Mouse (Mus musculus) liver, embryonic 15.5 days (tissue): Measurements from ENCODE around the gene Atp2a1. TPM values are rescaled to one million over a fixed set of nuclear protein-coding genes. Genes with fewer than 3 reads are reported as not detected.
A peak's percentile ranks its signal among the peaks of the same experiment; 100 is the strongest.

Experiments used
- ATAC-seq: fragments of 200-750 bp; cut with Nextera tagmentation; 2 replicates; pipeline ENCODE4 v1.8.0; 2017; ENCODE audit warnings: moderate number of reproducible peaks, mild to moderate bottlenecking, moderate library complexity; ENCODE audit not compliant: insufficient read depth
- H3K27ac ChIP-seq: fragments of 300-500 bp; sonication (generic); replicated peaks from 2 replicates; pipeline ENCODE4 v1.5.1; 2015; ENCODE audit warnings: mild to moderate bottlenecking, inconsistent platforms
- H3K27me3 ChIP-seq: fragments of 300-500 bp; sonication (generic); 2 replicates; pipeline ENCODE4 v1.6.1; 2015; ENCODE audit warnings: mild to moderate bottlenecking, inconsistent platforms
- H3K36me3 ChIP-seq: fragments of 300-500 bp; sonication (generic); replicated peaks from 2 replicates; pipeline ENCODE4 v1.6.1; 2015; ENCODE audit warnings: moderate library complexity, mild to moderate bottlenecking, inconsistent platforms
- H3K4me1 ChIP-seq: fragments of 300-500 bp; sonication (generic); replicated peaks from 2 replicates; pipeline ENCODE4 v1.6.1; 2015; ENCODE audit warnings: inconsistent platforms
- H3K4me2 ChIP-seq: fragments of 300-500 bp; sonication (generic); 2 replicates; pipeline ENCODE4 v1.6.1; 2015; ENCODE audit warnings: moderate library complexity, mild to moderate bottlenecking, inconsistent platforms
- H3K4me3 ChIP-seq: fragments of 300-500 bp; sonication (generic); replicated peaks from 2 replicates; pipeline ENCODE4 v1.5.1; 2015; ENCODE audit warnings: mild to moderate bottlenecking, inconsistent platforms
- H3K9ac ChIP-seq: fragments of 300-500 bp; sonication (generic); 2 replicates; pipeline ENCODE4 v1.6.1; 2015; ENCODE audit warnings: moderate library complexity, mild to moderate bottlenecking, inconsistent platforms
- H3K9me3 ChIP-seq: fragments of 300-500 bp; sonication (generic); replicated peaks from 2 replicates; pipeline ENCODE4 v1.6.1; 2016; ENCODE audit warnings: inconsistent platforms
- WGBS: fragments of 180-500 bp; shearing (Covaris S2); methylation state at CpG from one replicate; pipeline ENCODE4 v1.1.7; 2015; ENCODE audit warnings: mixed read lengths; ENCODE audit not compliant: insufficient replicate concordance; 5-methylcytosine and 5-hydroxymethylcytosine counted together
- polyA plus RNA-seq: library from polyadenylated mRNA; unstranded; fragments of >200 nt; fragmentation: Nextera tagmentation; extraction: Ambion mirVana; gene quantifications from 2 replicates; pipeline ENCODE4 v1.2.1, GENCODE M21; 2015

Gene Atp2a1
- polyA plus RNA-seq: 9.8 and 16.5 TPM in 2 replicates

DNA sequence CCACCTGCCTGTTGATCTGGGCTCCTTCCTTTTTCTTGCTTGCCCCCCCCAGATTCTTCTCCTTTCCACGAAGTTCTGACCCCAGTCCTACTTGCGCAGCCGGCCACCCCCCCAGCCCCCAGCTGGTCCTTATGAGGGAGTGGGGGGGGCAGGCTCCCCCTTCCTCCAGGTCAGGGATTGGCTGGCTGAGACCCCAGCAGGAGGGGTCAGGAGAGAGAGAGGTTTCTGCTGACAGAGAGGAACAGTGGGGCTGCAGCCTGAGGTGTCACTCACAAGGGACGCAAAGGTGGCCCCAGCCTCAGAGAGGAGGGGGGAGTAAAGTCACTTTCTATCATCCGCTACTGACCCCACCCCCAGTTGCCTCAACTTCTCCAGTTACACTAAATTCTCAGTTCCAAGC lies at the start of gene Atp2a1:
TSS of gene Atp2a1 (minus strand) at position 105 of the 400 bp plus-strand sequence.
- Histone ChIP-seq H3K9me3 (no peaks in the 10 kb centered on the region), H3K9ac (no peak within 1 kb of the TSS), H3K4me1 (peaks cover 37% of the 10 kb centered on the region), H3K27me3 (no peaks in the 10 kb centered on the region), H3K36me3 (peaks cover 17% of the 10 kb centered on the region), H3K4me2 (no peak within 1 kb of the TSS), H3K27ac (no peak within 1 kb of the TSS), H3K4me3 (no peak within 1 kb of the TSS)
- 64% methylated on average over 5 of the region's 5 CpGs for WGBS
- no peak for ATAC-seq

DNA sequence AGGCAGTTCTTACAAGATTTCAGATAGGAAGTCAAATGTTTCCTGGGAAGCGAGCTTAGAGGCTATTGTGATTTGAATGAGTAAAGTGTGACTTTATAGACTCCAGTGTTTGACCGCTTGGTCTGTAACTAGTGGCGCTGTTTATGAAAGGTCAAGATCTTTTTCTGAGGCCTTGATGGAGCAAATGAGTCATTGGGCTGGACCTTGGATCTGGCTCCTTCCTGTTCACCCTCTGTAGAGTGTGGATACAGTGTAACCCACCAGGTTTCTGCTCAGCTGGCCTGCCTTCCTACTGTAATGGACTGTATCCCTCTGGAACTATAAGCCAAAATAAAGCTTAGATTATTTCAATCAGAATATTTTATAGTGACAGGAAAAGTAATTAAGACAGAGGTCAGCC lies 48.4 kb upstream of the Atp2a1 start:
- Histone ChIP-seq H3K36me3 (no peaks in the 10 kb centered on the region), H3K27ac (no peak overlapping the region), H3K4me3 (no peak overlapping the region), H3K9me3 (no peaks in the 10 kb centered on the region), H3K27me3 (peaks cover 5% of the 10 kb centered on the region; the same call in 1 of the 2 replicates), H3K9ac (no peak overlapping the region), H3K4me1 (no peaks in the 10 kb centered on the region), H3K4me2 (no peak overlapping the region)
- ATAC-seq: no peak
- WGBS: 56% methylated on average over 3 of the region's 3 CpGs

DNA sequence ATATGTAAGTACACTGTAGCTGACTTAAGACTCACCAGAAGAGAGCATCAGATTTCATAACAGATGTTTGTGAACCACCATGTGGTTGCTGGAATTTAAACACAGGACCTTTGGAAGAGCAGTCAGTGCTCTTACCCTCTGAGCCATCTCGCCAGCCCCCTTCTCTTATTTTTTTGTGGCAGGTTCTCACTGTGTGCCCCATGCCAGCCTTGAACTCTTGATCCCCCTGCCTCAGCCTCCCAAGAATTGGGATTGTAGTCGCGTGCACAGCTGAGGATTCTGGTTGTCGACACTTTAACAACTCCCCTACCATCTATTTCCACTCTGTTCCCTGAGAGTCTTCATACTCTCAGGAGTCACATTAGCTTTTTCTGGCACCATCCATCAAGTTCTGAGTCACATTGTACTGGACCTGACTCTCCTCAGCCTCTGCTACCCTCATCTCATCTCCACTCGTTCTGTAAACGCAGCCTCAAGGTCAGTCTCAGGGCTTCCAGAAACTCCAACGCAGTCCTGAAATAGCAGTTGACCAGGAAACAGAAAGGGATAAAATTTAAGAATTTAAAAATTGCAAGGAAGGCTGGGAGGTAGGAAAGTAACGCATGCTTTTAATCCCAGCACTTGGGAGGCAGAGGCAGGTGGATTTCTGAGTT lies 44.3 kb upstream of the Atp2a1 start:
- Histone ChIP-seq H3K4me1 (peaks cover 8% of the 10 kb centered on the region), H3K4me2 (no peak overlapping the region), H3K9ac (no peak overlapping the region), H3K4me3 (no peak overlapping the region), H3K27me3 (no peaks in the 10 kb centered on the region), H3K9me3 (no peaks in the 10 kb centered on the region), H3K36me3 (no peaks in the 10 kb centered on the region), H3K27ac (no peak overlapping the region)
- ATAC-seq: no peak
- WGBS: 78% methylated on average over 8 of the region's 8 CpGs

DNA sequence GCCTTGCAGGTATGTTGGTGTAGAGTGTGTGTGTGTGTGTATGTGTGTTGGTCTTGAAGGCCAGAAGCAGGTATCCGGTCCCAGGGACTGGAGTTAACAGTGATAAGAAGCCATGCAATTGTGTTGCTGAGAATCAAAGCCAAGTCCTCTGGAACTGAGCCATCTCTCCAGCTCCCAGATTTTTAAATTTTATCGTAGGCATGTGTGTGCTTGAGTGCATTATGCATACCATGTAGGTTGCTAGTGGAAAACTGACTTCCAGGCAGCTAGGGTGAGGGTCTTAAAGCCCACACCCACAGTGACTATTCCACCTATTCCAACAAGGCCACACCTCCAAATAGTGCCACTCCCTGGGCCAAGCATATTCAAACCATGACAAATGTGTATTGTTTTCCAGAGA lies 42.0 kb upstream of the Atp2a1 start:
- H3K9me3 ChIP-seq: no peaks in the 10 kb centered on the region
- WGBS: 68% methylated on average over 2 of the region's 2 CpGs
- H3K27ac ChIP-seq: no peak overlapping the region
- peaks cover 22% of the 10 kb centered on the region for H3K4me1 ChIP-seq
- ATAC-seq: no peak
- peaks cover 13% of the 10 kb centered on the region for H3K36me3 ChIP-seq
- no peak overlapping the region for H3K4me3 ChIP-seq
- no peak overlapping the region for H3K4me2 ChIP-seq
- no peaks in the 10 kb centered on the region for H3K27me3 ChIP-seq
- no peak overlapping the region for H3K9ac ChIP-seq

DNA sequence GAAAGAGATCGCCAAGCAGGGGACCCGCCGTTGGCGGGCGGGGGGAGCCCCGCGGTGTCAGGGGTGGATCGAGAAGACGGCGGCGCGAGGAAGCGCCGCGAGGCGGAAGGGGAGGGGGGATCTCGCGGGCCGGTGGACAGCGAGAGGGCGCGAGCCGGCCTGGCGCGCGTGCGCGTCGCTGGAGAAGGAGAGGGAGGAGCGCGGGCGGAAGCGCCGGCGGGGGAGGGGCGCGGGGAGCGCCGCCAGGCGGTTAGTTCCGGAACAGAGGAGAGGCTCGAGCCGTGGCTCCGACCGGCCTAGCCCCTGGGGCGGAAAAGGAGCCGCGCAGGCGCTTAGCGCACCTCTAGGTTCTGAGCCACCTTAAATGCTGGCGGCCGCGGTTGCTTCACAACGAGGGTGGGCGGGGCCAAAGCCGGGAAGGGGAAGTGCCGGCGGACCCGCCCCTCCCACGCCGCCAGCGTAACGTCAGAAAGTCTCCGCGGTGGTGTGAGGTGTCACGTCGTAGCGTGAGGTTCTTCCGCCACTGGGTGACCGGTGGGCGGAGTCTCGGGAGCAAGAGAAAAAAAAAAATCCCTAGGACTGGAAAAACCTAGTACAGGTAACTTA lies 40.5 kb upstream of the Atp2a1 start, which contains the start of gene Atxn2l:
TSS of gene Atxn2l (minus strand) at position 165 of the 606 bp plus-strand sequence.
- ATAC-seq: peak; percentile 80
- H3K27me3 ChIP-seq: no peaks in the 10 kb centered on the region
- H3K9ac ChIP-seq: peak within 1 kb of the TSS; percentile 91
- H3K4me1 ChIP-seq: peaks cover 23% of the 10 kb centered on the region
- peak within 1 kb of the TSS; percentile 100 for H3K27ac ChIP-seq
- no peaks in the 10 kb centered on the region for H3K9me3 ChIP-seq
- peaks cover 29% of the 10 kb centered on the region for H3K36me3 ChIP-seq
- H3K4me2 ChIP-seq: peak within 1 kb of the TSS; percentile 78
- WGBS: under 1% methylated on average over 61 of the region's 72 CpGs
- H3K4me3 ChIP-seq: peak within 1 kb of the TSS; percentile 78

DNA sequence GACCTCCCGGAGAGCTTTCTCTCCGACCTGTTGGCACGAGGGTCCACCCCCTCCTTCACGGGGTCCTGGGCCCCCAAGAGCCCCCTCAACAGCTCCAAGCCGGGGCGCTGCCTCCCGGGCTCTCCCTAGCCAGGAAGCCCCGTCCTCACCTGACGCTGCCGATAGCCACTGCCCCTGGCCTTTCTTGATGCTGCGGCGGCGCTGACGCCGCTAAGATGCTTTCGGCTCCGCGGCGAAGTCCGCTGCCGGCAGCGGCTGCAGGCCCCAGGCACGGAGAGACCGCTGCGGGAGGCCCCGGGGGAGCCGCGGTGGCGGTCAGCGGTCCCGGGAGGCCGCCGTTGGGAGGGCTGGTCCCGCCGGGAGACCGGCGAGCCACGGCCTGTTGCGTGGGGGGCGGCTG lies 39.8 kb upstream of the Atp2a1 start:
- H3K36me3 ChIP-seq: peaks cover 35% of the 10 kb centered on the region
- H3K9me3 ChIP-seq: no peaks in the 10 kb centered on the region
- peak overlapping the region; percentile 78 for H3K4me3 ChIP-seq
- H3K9ac ChIP-seq: peak overlapping the region; percentile 91
- ATAC-seq: peak; percentile 3; the same call in 1 of the 2 replicates
- H3K4me2 ChIP-seq: peak overlapping the region; percentile 78
- peaks cover 23% of the 10 kb centered on the region for H3K4me1 ChIP-seq
- WGBS: under 1% methylated on average over 39 of the region's 40 CpGs
- H3K27ac ChIP-seq: peak overlapping the region; percentile 100
- no peaks in the 10 kb centered on the region for H3K27me3 ChIP-seq

DNA sequence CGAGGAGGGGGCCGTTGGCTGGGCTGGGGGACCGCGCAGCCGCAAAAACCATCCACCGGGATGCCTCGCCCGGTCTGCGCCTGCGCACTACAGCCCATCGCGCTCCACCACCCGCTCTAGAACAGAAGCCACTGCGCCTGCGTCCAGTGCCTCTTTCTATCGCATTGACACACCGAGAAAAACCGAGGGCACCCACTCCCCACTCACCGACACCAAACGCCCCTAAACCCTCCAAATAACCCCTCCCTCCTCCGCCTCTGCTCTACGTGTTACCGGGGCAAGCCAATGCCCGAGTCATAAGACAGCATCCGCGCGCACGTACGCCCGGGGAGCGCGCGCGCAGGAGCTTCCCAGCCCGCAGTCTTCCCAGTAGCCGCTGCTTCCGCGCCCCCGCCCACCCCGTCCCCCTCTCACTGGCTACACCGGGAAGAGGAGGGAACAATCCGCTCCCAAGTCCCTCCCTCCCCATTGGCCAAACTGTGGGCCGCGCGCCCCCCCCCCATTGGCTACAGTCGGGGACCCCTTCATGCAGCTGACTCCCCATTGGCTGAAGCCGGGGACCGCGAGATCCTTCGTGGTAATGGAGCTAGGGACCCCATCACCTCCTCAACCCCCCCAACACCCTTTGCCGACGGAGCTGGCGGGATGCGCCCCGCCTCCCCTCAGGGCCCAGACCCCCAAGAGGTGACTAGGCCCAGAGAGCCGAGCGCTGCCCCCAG lies 39.3 kb upstream of the Atp2a1 start:
- ATAC-seq: peak; percentile 79
- Histone ChIP-seq H3K27ac (peak overlapping the region; percentile 100), H3K9me3 (no peaks in the 10 kb centered on the region), H3K4me1 (peaks cover 23% of the 10 kb centered on the region), H3K4me3 (peak overlapping the region; percentile 78), H3K36me3 (peaks cover 41% of the 10 kb centered on the region), H3K9ac (peak overlapping the region; percentile 91), H3K4me2 (peak overlapping the region; percentile 78), H3K27me3 (no peaks in the 10 kb centered on the region)
- under 1% methylated on average over 55 of the region's 57 CpGs for WGBS

DNA sequence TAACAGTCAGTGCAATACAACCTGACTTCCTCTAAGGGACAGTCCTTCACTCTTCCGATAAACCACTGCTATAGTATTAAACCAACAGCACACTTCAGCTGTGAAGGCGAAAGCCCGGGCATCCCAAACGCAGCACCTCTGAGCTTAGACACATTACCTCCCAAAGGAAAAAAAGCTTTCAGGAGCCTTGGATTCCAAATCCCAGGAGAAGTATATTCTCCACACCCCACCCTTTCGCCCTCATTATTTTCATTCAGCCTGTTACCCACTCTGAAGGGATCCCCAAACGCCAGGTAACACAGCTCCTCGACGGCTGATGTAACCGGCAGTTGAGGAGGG lies 38.7 kb upstream of the Atp2a1 start:
- Histone ChIP-seq H3K4me1 (peaks cover 23% of the 10 kb centered on the region), H3K9ac (peak overlapping the region; percentile 91), H3K4me3 (peak overlapping the region; percentile 78), H3K27ac (peak overlapping the region; percentile 100), H3K4me2 (peak overlapping the region; percentile 78), H3K27me3 (no peaks in the 10 kb centered on the region), H3K9me3 (no peaks in the 10 kb centered on the region), H3K36me3 (peaks cover 46% of the 10 kb centered on the region)
- no peak for ATAC-seq
- WGBS: 1% methylated on average over 9 of the region's 9 CpGs

DNA sequence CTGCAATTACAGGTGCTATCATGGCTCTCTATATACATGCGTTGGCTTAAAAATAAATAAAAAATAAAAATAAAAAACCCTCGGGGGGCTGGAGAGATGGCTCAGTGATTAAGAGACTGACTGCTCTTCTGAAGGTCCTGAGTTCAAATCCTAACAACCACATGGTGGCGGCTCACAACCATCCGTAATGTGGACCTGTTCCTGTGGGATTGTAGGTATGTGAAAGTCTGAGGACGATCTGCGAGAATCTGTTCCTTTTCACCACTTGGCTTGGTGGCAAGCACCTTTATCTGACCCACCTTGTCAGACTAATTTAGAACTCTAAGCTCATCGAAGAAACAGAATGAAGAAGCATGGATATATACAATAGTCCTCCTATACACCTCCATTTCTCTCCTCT lies 36.5 kb upstream of the Atp2a1 start:
- no peaks in the 10 kb centered on the region for H3K9me3 ChIP-seq
- no peak for ATAC-seq
- peaks cover 68% of the 10 kb centered on the region for H3K36me3 ChIP-seq
- no peaks in the 10 kb centered on the region for H3K27me3 ChIP-seq
- 91% methylated on average over 7 of the region's 7 CpGs for WGBS
- H3K4me1 ChIP-seq: peaks cover 29% of the 10 kb centered on the region
- no peak overlapping the region for H3K9ac ChIP-seq
- no peak overlapping the region for H3K27ac ChIP-seq
- no peak overlapping the region for H3K4me2 ChIP-seq
- H3K4me3 ChIP-seq: no peak overlapping the region

DNA sequence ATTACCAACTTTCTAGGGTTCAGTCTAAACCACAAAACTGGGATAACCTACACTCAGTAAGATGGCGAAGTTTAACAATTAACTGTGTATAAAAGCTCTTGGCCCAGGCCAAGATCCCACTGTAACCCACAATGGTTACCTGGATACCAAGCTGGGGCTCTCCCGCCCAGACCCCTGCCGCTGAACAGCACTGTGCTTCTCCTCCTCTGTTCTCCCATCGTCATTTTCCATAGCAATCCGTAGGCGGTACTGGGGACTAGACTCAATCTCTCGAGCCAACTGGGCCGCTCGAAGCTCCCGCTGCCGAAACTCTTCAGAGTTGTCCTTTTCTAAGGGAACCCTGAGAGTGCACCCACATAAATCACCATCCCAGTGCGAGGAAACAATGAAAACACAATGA lies 35.1 kb upstream of the Atp2a1 start:
- H3K9me3 ChIP-seq: no peaks in the 10 kb centered on the region
- no peak for ATAC-seq
- H3K4me3 ChIP-seq: no peak overlapping the region
- no peak overlapping the region for H3K4me2 ChIP-seq
- WGBS: 84% methylated on average over 12 of the region's 12 CpGs
- no peak overlapping the region for H3K9ac ChIP-seq
- H3K27ac ChIP-seq: no peak overlapping the region
- peaks cover 83% of the 10 kb centered on the region for H3K36me3 ChIP-seq
- H3K4me1 ChIP-seq: peaks cover 24% of the 10 kb centered on the region
- no peaks in the 10 kb centered on the region for H3K27me3 ChIP-seq

DNA sequence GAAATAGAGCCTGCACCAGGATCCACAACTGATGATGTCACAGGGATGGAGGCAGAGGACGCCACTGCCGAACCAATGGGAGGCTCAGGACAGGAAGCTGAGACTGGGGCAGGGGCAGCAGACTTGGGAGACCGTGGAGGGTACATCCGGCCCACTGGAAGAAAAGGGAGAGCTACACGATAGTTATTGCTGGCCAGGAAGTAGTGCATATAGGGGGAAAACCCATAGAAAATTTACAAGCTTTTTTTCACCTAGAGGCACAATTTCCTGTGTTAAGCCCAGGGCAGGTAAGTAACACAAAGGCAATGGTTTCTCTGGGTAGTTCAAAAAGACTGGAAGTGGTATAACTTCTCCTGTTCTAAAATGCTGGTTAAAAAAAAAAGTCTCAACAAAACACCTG lies 33.6 kb upstream of the Atp2a1 start:
- 85% methylated on average over 5 of the region's 5 CpGs for WGBS
- peaks cover 24% of the 10 kb centered on the region for H3K4me1 ChIP-seq

More for the DNA sequence above, 33.6 kb upstream of the Atp2a1 start:
- Histone ChIP-seq H3K27ac (no peak overlapping the region), H3K4me2 (no peak overlapping the region), H3K27me3 (no peaks in the 10 kb centered on the region), H3K9ac (no peak overlapping the region), H3K36me3 (peaks cover 98% of the 10 kb centered on the region), H3K9me3 (no peaks in the 10 kb centered on the region), H3K4me3 (no peak overlapping the region)
- no peak for ATAC-seq
